In the genomic region with DNA sequence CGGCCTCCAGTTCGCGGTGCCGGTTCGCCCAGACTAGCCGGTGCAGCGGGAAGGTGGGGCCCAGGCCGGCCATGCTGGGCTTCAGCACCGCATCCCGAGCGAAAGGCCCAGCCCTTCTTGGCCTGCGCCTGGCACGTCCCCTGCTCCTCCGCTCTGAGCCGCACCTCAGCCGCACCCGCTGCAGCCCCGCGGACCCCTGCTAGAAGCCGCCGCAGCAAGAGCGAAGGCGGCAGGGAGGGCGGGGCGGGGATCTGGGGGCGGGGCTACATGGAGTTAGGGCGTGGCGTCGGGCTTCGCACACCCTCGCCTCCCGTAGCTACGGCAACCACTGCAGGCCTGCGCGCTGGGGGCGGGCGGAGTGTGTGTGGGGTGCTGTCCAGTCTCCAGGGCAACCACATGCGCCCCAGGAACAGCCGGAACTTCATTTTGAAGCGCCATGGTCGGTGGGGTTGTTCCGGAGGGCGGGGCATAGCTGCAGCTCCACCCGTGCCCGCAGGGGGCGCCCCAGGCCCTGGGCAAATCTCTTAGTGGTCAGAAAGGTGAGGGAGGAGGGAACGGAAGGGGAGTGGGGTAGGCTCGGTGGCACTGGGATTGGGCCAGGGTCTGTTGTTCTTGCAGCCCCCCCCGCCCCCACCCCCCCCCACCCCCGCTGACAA, we compare ENCODE assay signal across 8 mouse cellular contexts. TPM values are rescaled to one million over a fixed set of nuclear protein-coding genes. Genes with fewer than 3 reads are reported as not detected.
DNase-seq lines count a peak whose midpoint lies in the region; ATAC-seq and TF ChIP-seq lines count a peak whose summit lies in the region.

Ankrd13d (minus strand) TSS at position 240 of the 656 bp plus-strand sequence.

- H3K27ac ChIP-seq in ES-E14 (ENCODE audit: insufficient read depth, low read depth, low read length, poor library complexity, severe bottlenecking): no peak within 1 kb of the TSS
- peak within 1 kb of the TSS; percentile 27; the same call in 1 of the 2 replicates for H3K27ac ChIP-seq in forebrain, embryonic 14.5 days (ENCODE audit: low read depth, low read length)
- peak within 1 kb of the TSS; percentile 49 for H3K27ac ChIP-seq in liver, embryonic 16.5 days (ENCODE audit: low read length)
- H3K27ac ChIP-seq in neural tube, embryonic 12.5 days: no peak within 1 kb of the TSS

- peaks cover 19% of the 10 kb centered on the region for H3K36me3 ChIP-seq in ES-E14 (ENCODE audit: control insufficient read depth, insufficient read depth, low read length, poor library complexity, severe bottlenecking)
- H3K36me3 ChIP-seq in forebrain, embryonic 14.5 days (ENCODE audit: control insufficient read depth, insufficient read depth, low read length): peaks cover 27% of the 10 kb centered on the region
- H3K36me3 ChIP-seq in liver, embryonic 16.5 days (ENCODE audit: control insufficient read depth, insufficient read depth): peaks cover 13% of the 10 kb centered on the region
- H3K36me3 ChIP-seq in neural tube, embryonic 12.5 days: peaks cover 34% of the 10 kb centered on the region

- peak; percentile 95 for ATAC-seq in forebrain, embryonic 14.5 days
- peak; percentile 86 for ATAC-seq in liver, embryonic 16.5 days (ENCODE audit: low read depth)
- ATAC-seq in neural tube, embryonic 12.5 days (ENCODE audit: low FRiP score, low read depth): peak; percentile 93

- 1% methylated on average over 40 of the region's 50 CpGs for WGBS in forebrain, embryonic 14.5 days
- under 1% methylated on average over 48 of the region's 50 CpGs for WGBS in large intestine, adult 2 months
- WGBS in liver, embryonic 16.5 days (ENCODE audit: insufficient replicate concordance): 0% methylated on average over 43 of the region's 50 CpGs
- WGBS in neural tube, embryonic 12.5 days: under 1% methylated on average over 50 of the region's 50 CpGs

- in situ Hi-C loops in ES-E14 (cut with MboI; ENCODE audit: low sequenced_read_pairs in 2 of 2, unreplicated experiment in 2 of 2): no loop called here

- H3K4me1 ChIP-seq in ES-E14 (ENCODE audit: control insufficient read depth in 2 of 2, insufficient read depth in 2 of 2, low read length in 2 of 2, poor library complexity in 1 of 2): peaks cover 3 to 4% of the 10 kb centered on the region in 2 experiments; a peak in 1 of 4 replicates
- 0 out of 2 replicates have a peak, but pooled peaks cover 2% of the 10 kb centered on the region for H3K4me1 ChIP-seq in forebrain, embryonic 14.5 days (ENCODE audit: control insufficient read depth, insufficient read depth, low read length)
- peaks cover 13% of the 10 kb centered on the region for H3K4me1 ChIP-seq in liver, embryonic 16.5 days (ENCODE audit: control insufficient read depth, low read depth, low read length)
- H3K4me1 ChIP-seq in neural tube, embryonic 12.5 days: peaks cover 12% of the 10 kb centered on the region; the same call in 1 of the 2 replicates

- peak within 1 kb of the TSS; percentile 74 to 78 for H3K4me3 ChIP-seq in ES-E14 (ENCODE audit: insufficient read depth in 1 of 2, low read depth in 1 of 2, low read length in 2 of 2, poor library complexity in 1 of 2, severe bottlenecking in 1 of 2)
- H3K4me3 ChIP-seq in forebrain, embryonic 14.5 days (ENCODE audit: low read depth, low read length): peak within 1 kb of the TSS; percentile 53
- peak within 1 kb of the TSS; percentile 62 for H3K4me3 ChIP-seq in liver, embryonic 16.5 days (ENCODE audit: low read depth, low read length)
- peak within 1 kb of the TSS; percentile 61 for H3K4me3 ChIP-seq in neural tube, embryonic 12.5 days

- H3K9ac ChIP-seq in ES-E14 (ENCODE audit: insufficient read depth, low read depth, low read length, poor library complexity, severe bottlenecking): peak within 1 kb of the TSS; percentile 58
- H3K9ac ChIP-seq in forebrain, embryonic 14.5 days (ENCODE audit: low read length): peak within 1 kb of the TSS; percentile 73
- H3K9ac ChIP-seq in liver, embryonic 16.5 days (ENCODE audit: low read depth, low read length): peak within 1 kb of the TSS; percentile 49; the same call in 1 of the 2 replicates
- H3K9ac ChIP-seq in neural tube, embryonic 12.5 days: peak within 1 kb of the TSS; percentile 73

- H3K27me3 ChIP-seq in forebrain, embryonic 14.5 days (replicated peaks; ENCODE audit: control insufficient read depth, insufficient read depth, low read length): no peaks in the 10 kb centered on the region
- no peaks in the 10 kb centered on the region; the same call in 1 of the 2 replicates for H3K27me3 ChIP-seq in liver, embryonic 16.5 days (ENCODE audit: control insufficient read depth, insufficient read depth, low read depth, low read length)
- 0 out of 2 replicates have a peak, but pooled peaks cover 6% of the 10 kb centered on the region for H3K27me3 ChIP-seq in neural tube, embryonic 12.5 days (replicated peaks)

- peak; percentile 79 for DNase-seq in ES-E14 (ENCODE audit: low read depth, low spot score)
- peak; percentile 82 for DNase-seq in cerebellum, adult 11 months
- DNase-seq in forebrain, embryonic 14.5 days (ENCODE audit: low spot score): peak; percentile 90
- peak; percentile 84 to 86 for DNase-seq in heart, postnatal 10 days
- DNase-seq in large intestine, adult 2 months (ENCODE audit: low read depth, low spot score): peak; percentile 24
- DNase-seq in telencephalon, adult 2 months (ENCODE audit: low read depth, low spot score): peak; percentile 90

- H3K4me2 ChIP-seq in forebrain, embryonic 14.5 days (ENCODE audit: low read length): peak within 1 kb of the TSS; percentile 73
- peak within 1 kb of the TSS; percentile 80 for H3K4me2 ChIP-seq in liver, embryonic 16.5 days (ENCODE audit: low read depth, low read length)
- peak within 1 kb of the TSS; percentile 86 for H3K4me2 ChIP-seq in neural tube, embryonic 12.5 days (replicated peaks)

- no peaks in the 10 kb centered on the region for H3K9me3 ChIP-seq in ES-E14 (ENCODE audit: control insufficient read depth, insufficient read depth, low read depth, low read length)
- H3K9me3 ChIP-seq in forebrain, embryonic 14.5 days (replicated peaks; ENCODE audit: control insufficient read depth, low read length): no peaks in the 10 kb centered on the region
- no peaks in the 10 kb centered on the region; the same call in 1 of the 2 replicates for H3K9me3 ChIP-seq in liver, embryonic 16.5 days (replicated peaks; ENCODE audit: control insufficient read depth, low read length)
- no peaks in the 10 kb centered on the region for H3K9me3 ChIP-seq in neural tube, embryonic 12.5 days

- intact Hi-C loops in heart, postnatal 10 days (cut with DNase I): loop anchor here (2.0 kb wide), 1 partner anchor 24 kb away; the partner anchor contains the start of gene Grk2

TF ChIP-seq in ES-E14, 5 proteins besides CTCF, POLR2A, EP300 and RAD21:
- TF ChIP-seq MAFK (IDR thresholded peaks at IDR 0.05; ENCODE audit: insufficient read depth, low read depth, low read length): no peak
- no peak for TF ChIP-seq HCFC1 (IDR thresholded peaks at IDR 0.05; ENCODE audit: borderline replicate concordance, insufficient read depth, low read length)
- no peak for TF ChIP-seq ZNF384 (IDR thresholded peaks at IDR 0.05; ENCODE audit: low read depth, low read length)
- TF ChIP-seq CHD2 (IDR thresholded peaks at IDR 0.05; ENCODE audit: low read depth, low read length): no peak
- TF ChIP-seq ZC3H11A (IDR thresholded peaks at IDR 0.05; ENCODE audit: borderline replicate concordance, low read depth, low read length): no peak

RNA-seq across cellular contexts. Expression of gene Ankrd13d, which starts in this region (rescaled TPM):
- total RNA-seq in ES-E14 (2012; rRNA removed): 5.5 and 8.8 TPM in 2 replicates
- polyA plus RNA-seq in forebrain, embryonic 14.5 days (2014; fragmentation: Nextera tagmentation; extraction: Ambion mirVana): 16.3 and 23.9 TPM in 2 replicates
- total RNA-seq in heart, postnatal 10 days (2021): 1 to 10 TPM in 1 of 2 experiments, under 1 TPM in 1; 0.98 to 1.5 TPM
- 2.0 and 2.4 TPM in 2 replicates for polyA plus RNA-seq in large intestine, adult 2 months (2012; rRNA removed)
- 1.1 and 1.2 TPM in 2 replicates for polyA plus RNA-seq in liver, embryonic 16.5 days (2015; fragmentation: Nextera tagmentation; extraction: Ambion mirVana)
- polyA plus RNA-seq in neural tube, embryonic 12.5 days (2016; fragmentation: Nextera tagmentation; extraction: Ambion mirVana): 18.5 and 19.0 TPM in 2 replicates

Comparison
In these comparisons a context has a peak if more than half of its experiments do, and no peak if none do; other contexts are left out.
1. DNase-seq: peak in every context shown above with its lines; median percentile 90 in forebrain, embryonic 14.5 days; 90 in telencephalon, adult 2 months; 85 in heart, postnatal 10 days; 82 in cerebellum, adult 11 months; 79 in ES-E14; 24 in large intestine, adult 2 months.
2. H3K27ac ChIP-seq: peak in forebrain, embryonic 14.5 days (single experiment) and liver, embryonic 16.5 days (single experiment); none in ES-E14 (single experiment) and neural tube, embryonic 12.5 days (single experiment).
3. Peak in every context shown above with its lines, with median percentiles within 50 percentile points of each other: H3K4me3 ChIP-seq, H3K9ac ChIP-seq, ATAC-seq and H3K4me2 ChIP-seq.